Mouse (Mus musculus) embryonic facial prominence, embryonic 15.5 days (tissue): ENCODE measurements around the gene Cass4. TPM values are rescaled to one million over a fixed set of nuclear protein-coding genes. Genes with fewer than 3 reads are reported as not detected.

Experiments
- ATAC-seq: fragments of 200-750 bp; cut with Nextera tagmentation; 2 replicates; pipeline ENCODE4 v1.8.0; 2017; ENCODE audit warnings: low read depth, moderate TSS enrichment; ENCODE audit not compliant: insufficient number of reproducible peaks, low FRiP score, low TSS enrichment
- H3K27ac ChIP-seq: fragments of 300-500 bp; sonication (generic); replicated peaks from 2 replicates; pipeline ENCODE4 v1.5.1; 2015; ENCODE audit warnings: mild to moderate bottlenecking, inconsistent platforms
- H3K27me3 ChIP-seq: fragments of 300-500 bp; sonication (generic); 2 replicates; pipeline ENCODE4 v1.6.1; 2015; ENCODE audit warnings: inconsistent platforms
- H3K36me3 ChIP-seq: fragments of 300-500 bp; sonication (generic); 2 replicates; pipeline ENCODE4 v1.6.1; 2015; ENCODE audit warnings: mild to moderate bottlenecking, inconsistent platforms
- H3K4me1 ChIP-seq: fragments of 300-500 bp; sonication (generic); 2 replicates; pipeline ENCODE4 v1.6.1; 2015; ENCODE audit warnings: inconsistent platforms
- H3K4me2 ChIP-seq: fragments of 300-500 bp; sonication (generic); replicated peaks from 2 replicates; pipeline ENCODE4 v1.6.1; 2015; ENCODE audit warnings: mild to moderate bottlenecking, inconsistent platforms
- H3K4me3 ChIP-seq: fragments of 300-500 bp; sonication (generic); replicated peaks from 2 replicates; pipeline ENCODE4 v1.5.1; 2015; ENCODE audit warnings: mild to moderate bottlenecking, inconsistent platforms
- H3K9ac ChIP-seq: fragments of 300-500 bp; sonication (generic); 2 replicates; pipeline ENCODE4 v1.6.1; 2015; ENCODE audit warnings: inconsistent platforms
- H3K9me3 ChIP-seq: fragments of 300-500 bp; sonication (generic); replicated peaks from 2 replicates; pipeline ENCODE4 v1.6.1; 2016; ENCODE audit warnings: inconsistent platforms
- WGBS: fragments of 180-500 bp; shearing (Covaris S2); methylation state at CpG from one replicate; pipeline ENCODE4 v1.1.7; 2015; 5-methylcytosine and 5-hydroxymethylcytosine counted together
- polyA plus RNA-seq: library from polyadenylated mRNA; unstranded; fragments of >200 nt; fragmentation: Nextera tagmentation; extraction: Ambion mirVana; gene quantifications from 2 replicates; pipeline ENCODE4 v1.2.1, GENCODE M21; 2015

Cass4 gene
- polyA plus RNA-seq, 1 experiment from 2014 or later = 1.1 TPM

DNA sequence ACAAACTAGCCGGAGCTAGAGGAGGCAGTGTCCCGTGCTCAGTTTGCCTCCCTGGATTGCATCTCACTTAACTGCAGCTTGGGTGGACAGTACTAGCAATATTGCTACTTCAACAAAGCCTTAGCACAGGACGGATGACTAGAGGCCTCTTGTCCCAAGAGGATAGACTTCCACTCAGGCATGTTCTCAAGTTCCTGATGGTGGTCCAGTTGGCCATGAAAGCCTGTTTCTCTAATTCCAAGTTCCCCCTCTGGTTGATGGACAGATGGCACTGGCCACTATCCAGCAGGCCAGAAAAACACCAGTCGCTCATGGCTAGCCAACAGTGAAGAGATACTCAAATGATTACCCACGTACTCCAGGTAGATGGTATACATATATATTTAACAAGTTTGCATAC, 37.8 kb upstream of the Cass4 start:
- no peaks in the 10 kb centered on the region for H3K9me3 ChIP-seq
- peaks cover 56% of the 10 kb centered on the region for H3K36me3 ChIP-seq
- H3K4me2 ChIP-seq = no peak overlapping the region
- WGBS = 81% methylated on average over 5 of the region's 5 CpGs
- H3K27me3 ChIP-seq = no peaks in the 10 kb centered on the region
- no peaks in the 10 kb centered on the region for H3K4me1 ChIP-seq
- H3K9ac ChIP-seq = no peak overlapping the region
- no peak overlapping the region for H3K27ac ChIP-seq
- no peak overlapping the region for H3K4me3 ChIP-seq
- no peak for ATAC-seq

DNA sequence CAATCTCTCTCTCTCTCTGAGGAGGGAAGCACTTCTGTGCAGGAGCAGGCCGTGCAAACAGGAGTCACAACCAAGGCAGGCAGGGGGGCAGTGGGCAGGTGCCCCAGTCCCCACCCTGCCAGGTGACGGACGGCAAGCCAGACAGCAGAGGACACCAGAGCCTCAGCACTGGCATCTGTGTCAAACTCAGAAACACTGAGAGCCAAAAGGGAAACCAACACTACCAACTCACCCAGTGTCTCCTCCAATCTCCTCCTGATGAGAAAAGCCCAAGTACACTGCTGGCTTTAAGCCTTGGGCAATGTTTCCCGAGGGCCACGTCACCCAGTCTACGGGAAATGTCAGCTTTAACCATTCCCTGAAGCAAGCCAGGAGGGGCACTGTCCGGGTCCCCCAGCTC, 30.4 kb upstream of the Cass4 start:
- H3K27ac ChIP-seq = no peak overlapping the region
- whole genome bisulfite sequencing = 84% methylated on average over 7 of the region's 7 CpGs
- H3K9ac ChIP-seq = no peak overlapping the region
- peaks cover 73% of the 10 kb centered on the region for H3K36me3 ChIP-seq
- H3K9me3 ChIP-seq = no peaks in the 10 kb centered on the region
- no peak overlapping the region for H3K4me2 ChIP-seq
- no peak for ATAC-seq
- no peaks in the 10 kb centered on the region for H3K27me3 ChIP-seq
- no peak overlapping the region for H3K4me3 ChIP-seq
- peaks cover 2% of the 10 kb centered on the region; the same call in 1 of the 2 replicates for H3K4me1 ChIP-seq

- peak; percentile 97 for ATAC-seq
- Histone ChIP-seq H3K27me3 (no peaks in the 10 kb centered on the region), H3K36me3 (peaks cover 40% of the 10 kb centered on the region), H3K4me1 (peaks cover 26% of the 10 kb centered on the region), H3K9me3 (no peaks in the 10 kb centered on the region), H3K27ac (peak within 1 kb of the TSS; percentile 90), H3K4me3 (peak within 1 kb of the TSS; percentile 79), H3K9ac (peak within 1 kb of the TSS; percentile 88), H3K4me2 (peak within 1 kb of the TSS; percentile 78)
- under 1% methylated on average over 66 of the region's 66 CpGs for WGBS
Measured at GRCm38 (mm10) chr2:172370411-172371223, 23.0 kb upstream of the Cass4 start, which contains the start of the genes Aurka and Cstf1. Gene Aurka, minus strand, starts transcription at chr2:172370535. Gene Cstf1, plus strand, starts transcription at chr2:172370681.

- H3K36me3 ChIP-seq = peaks cover 47% of the 10 kb centered on the region
- no peaks in the 10 kb centered on the region for H3K27me3 ChIP-seq
- peaks cover 26% of the 10 kb centered on the region for H3K4me1 ChIP-seq
- H3K9ac ChIP-seq = peak overlapping the region; percentile 88
- H3K4me2 ChIP-seq = peak overlapping the region; percentile 55
- WGBS = under 1% methylated on average over 11 of the region's 11 CpGs
- H3K4me3 ChIP-seq = peak overlapping the region; percentile 79
- ATAC-seq = no peak
- no peaks in the 10 kb centered on the region for H3K9me3 ChIP-seq
- peak overlapping the region; percentile 90; the same call in 1 of the 2 replicates for H3K27ac ChIP-seq
Measured at GRCm38 (mm10) chr2:172371258-172371657, 22.3 kb upstream of the Cass4 start.

DNA sequence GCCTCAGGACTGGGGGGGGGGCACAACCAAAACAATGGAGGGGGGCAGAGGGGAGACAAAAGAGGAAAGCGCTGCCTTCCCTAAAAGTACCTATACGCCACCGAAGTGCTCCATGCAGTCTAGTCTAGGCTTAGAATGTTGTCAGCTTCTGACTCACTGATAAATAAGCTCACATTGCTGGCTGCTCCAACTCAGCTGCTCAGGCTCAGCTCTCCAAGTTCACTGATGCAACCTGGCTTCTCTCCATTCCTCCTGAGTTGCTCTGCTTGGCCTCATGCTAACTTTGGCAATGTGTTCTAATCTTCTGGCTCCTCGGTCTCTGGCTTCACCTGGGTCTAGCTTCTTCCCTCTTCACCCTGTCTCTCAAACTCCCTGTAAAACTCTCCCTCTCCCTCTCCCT, 17.0 kb upstream of the Cass4 start:
- H3K27me3 ChIP-seq = no peaks in the 10 kb centered on the region
- no peak for ATAC-seq
- H3K9me3 ChIP-seq = no peaks in the 10 kb centered on the region
- H3K4me1 ChIP-seq = peaks cover 7% of the 10 kb centered on the region
- no peak overlapping the region for H3K4me2 ChIP-seq
- H3K36me3 ChIP-seq = peaks cover 84% of the 10 kb centered on the region
- H3K9ac ChIP-seq = no peak overlapping the region
- no peak overlapping the region for H3K4me3 ChIP-seq
- WGBS = 87% methylated on average over 4 of the region's 4 CpGs
- H3K27ac ChIP-seq = no peak overlapping the region

- WGBS = 52% methylated on average over 5 of the region's 5 CpGs
- ATAC-seq = no peak
- no peaks in the 10 kb centered on the region for H3K9me3 ChIP-seq
- H3K36me3 ChIP-seq = peaks cover 89% of the 10 kb centered on the region
- H3K4me2 ChIP-seq = no peak overlapping the region
- H3K4me1 ChIP-seq = peaks cover 2% of the 10 kb centered on the region
- no peak overlapping the region for H3K9ac ChIP-seq
- no peaks in the 10 kb centered on the region for H3K27me3 ChIP-seq
- no peak overlapping the region for H3K27ac ChIP-seq
- no peak overlapping the region for H3K4me3 ChIP-seq
Measured at GRCm38 (mm10) chr2:172376999-172377515, 16.5 kb upstream of the Cass4 start.

DNA sequence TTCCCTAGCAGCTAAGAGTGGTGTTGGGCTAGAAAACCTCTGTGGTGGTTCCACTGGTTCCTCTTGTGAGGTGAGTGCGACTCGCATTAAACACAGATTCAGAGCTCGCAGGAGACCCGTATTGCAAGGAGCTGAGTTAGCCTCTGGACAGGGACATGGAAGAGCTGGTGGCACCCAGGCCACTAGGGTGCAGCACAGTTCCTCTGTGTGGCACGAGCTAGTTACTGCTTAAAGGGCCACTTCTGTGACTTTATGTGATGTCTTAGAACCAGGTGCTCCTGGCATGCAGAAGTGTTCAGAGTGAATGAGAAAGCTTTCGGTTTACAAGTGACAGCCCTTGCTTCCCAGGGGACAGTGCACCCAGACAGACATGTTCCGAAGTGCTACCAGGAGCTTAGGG, 15.3 kb upstream of the Cass4 start:
- H3K27ac ChIP-seq = no peak overlapping the region
- no peaks in the 10 kb centered on the region for H3K4me1 ChIP-seq
- peaks cover 91% of the 10 kb centered on the region for H3K36me3 ChIP-seq
- no peak overlapping the region for H3K9ac ChIP-seq
- no peak overlapping the region for H3K4me3 ChIP-seq
- no peaks in the 10 kb centered on the region for H3K9me3 ChIP-seq
- no peaks in the 10 kb centered on the region for H3K27me3 ChIP-seq
- ATAC-seq = no peak
- 76% methylated on average over 7 of the region's 7 CpGs for WGBS
- H3K4me2 ChIP-seq = no peak overlapping the region

GRCm38 (mm10) chr2:172380513-172380912, 13.1 kb upstream of the Cass4 start:
- WGBS = 94% methylated on average over 17 of the region's 17 CpGs
- no peak overlapping the region for H3K4me3 ChIP-seq
- no peak overlapping the region for H3K27ac ChIP-seq
- no peaks in the 10 kb centered on the region for H3K4me1 ChIP-seq
- H3K4me2 ChIP-seq = no peak overlapping the region
- ATAC-seq = no peak
- peaks cover 70% of the 10 kb centered on the region for H3K36me3 ChIP-seq
- H3K9me3 ChIP-seq = no peaks in the 10 kb centered on the region
- H3K27me3 ChIP-seq = no peaks in the 10 kb centered on the region
- no peak overlapping the region for H3K9ac ChIP-seq

DNA sequence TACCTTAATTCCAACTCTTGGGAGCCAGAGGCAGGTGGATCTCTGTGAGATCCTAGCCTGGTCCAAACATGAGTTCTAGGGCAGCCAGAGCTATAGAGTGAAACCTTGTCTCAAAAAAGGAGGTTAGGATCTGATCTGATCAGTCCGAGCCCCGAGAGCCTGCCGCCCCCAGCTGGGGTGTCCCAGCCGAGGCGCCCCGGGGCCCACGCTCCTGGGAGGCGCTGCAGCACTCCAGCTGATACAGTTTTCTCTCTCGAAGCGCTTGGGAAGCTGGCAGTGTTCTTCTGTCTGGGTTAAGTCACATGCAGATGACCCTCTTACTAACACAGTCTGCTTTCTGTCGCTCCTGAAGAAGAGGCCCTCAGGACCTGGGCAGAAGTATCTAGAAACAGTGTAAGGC, 12.3 kb upstream of the Cass4 start:
- WGBS = 91% methylated on average over 11 of the region's 11 CpGs

GRCm38 (mm10) chr2:172381898-172382297, 11.7 kb upstream of the Cass4 start:
- Histone ChIP-seq H3K9ac (no peak overlapping the region), H3K27me3 (no peaks in the 10 kb centered on the region), H3K4me3 (no peak overlapping the region), H3K27ac (no peak overlapping the region), H3K4me1 (no peaks in the 10 kb centered on the region), H3K36me3 (peaks cover 58% of the 10 kb centered on the region), H3K4me2 (no peak overlapping the region), H3K9me3 (no peaks in the 10 kb centered on the region)
- 83% methylated on average over 12 of the region's 12 CpGs for WGBS
- ATAC-seq = no peak

More for the DNA sequence above, 12.3 kb upstream of the Cass4 start:
- no peak overlapping the region for H3K4me3 ChIP-seq
- H3K36me3 ChIP-seq = peaks cover 61% of the 10 kb centered on the region
- no peak overlapping the region for H3K9ac ChIP-seq
- H3K27ac ChIP-seq = no peak overlapping the region
- ATAC-seq = no peak
- no peaks in the 10 kb centered on the region for H3K4me1 ChIP-seq
- no peaks in the 10 kb centered on the region for H3K9me3 ChIP-seq
- H3K27me3 ChIP-seq = no peaks in the 10 kb centered on the region
- H3K4me2 ChIP-seq = no peak overlapping the region

DNA sequence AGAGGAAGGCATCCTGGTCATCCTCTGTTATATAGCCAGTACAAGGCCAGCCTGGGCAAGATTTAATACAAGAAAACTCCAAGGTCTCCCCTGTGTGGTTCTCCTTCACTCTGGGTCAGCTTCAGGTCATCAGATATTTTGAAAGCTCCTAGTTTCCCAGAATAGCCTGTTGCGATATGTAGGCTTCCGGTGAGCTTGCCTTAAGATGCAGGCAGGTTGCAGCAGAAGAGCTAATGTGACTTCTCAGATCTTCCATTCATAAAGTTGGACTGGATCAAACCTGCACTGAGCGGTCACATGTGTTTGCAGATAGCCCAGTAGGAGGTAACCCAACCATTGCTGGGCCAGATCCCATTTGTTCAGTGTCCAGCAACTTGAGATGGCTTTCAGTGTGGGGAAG, 8.9 kb upstream of the Cass4 start:
- H3K9ac ChIP-seq = no peak overlapping the region
- no peaks in the 10 kb centered on the region for H3K27me3 ChIP-seq
- H3K4me2 ChIP-seq = no peak overlapping the region
- no peak for ATAC-seq
- 93% methylated on average over 3 of the region's 3 CpGs for WGBS
- H3K36me3 ChIP-seq = peaks cover 31% of the 10 kb centered on the region
- no peak overlapping the region for H3K27ac ChIP-seq
- no peak overlapping the region for H3K4me3 ChIP-seq
- no peaks in the 10 kb centered on the region for H3K9me3 ChIP-seq
- H3K4me1 ChIP-seq = no peaks in the 10 kb centered on the region
